Mouse (Mus musculus): ENCODE measurements around the gene Mrpl43.

The Mrpl43 gene

GRCm38 (mm10) chr19:45029571-45029970 lies 23.3 kb upstream of the Mrpl43 start:
- no peak for DNase-seq (ENCODE audit: low spot score in 2 of 2)

GRCm38 (mm10) chr19:45028746-45029145 lies 22.5 kb upstream of the Mrpl43 start:
- no peak for DNase-seq (ENCODE audit: low spot score in 2 of 2)

GRCm38 (mm10) chr19:45027848-45028247 lies 21.6 kb upstream of the Mrpl43 start:
- DNase-seq (ENCODE audit: low spot score in 2 of 2): no peak

- no peak for DNase-seq (ENCODE audit: low spot score in 2 of 2)
Observed at GRCm38 (mm10) chr19:45026958-45027670, 20.9 kb upstream of the Mrpl43 start.

- DNase-seq (ENCODE audit: low spot score in 2 of 2): no peak
Observed at GRCm38 (mm10) chr19:45025937-45026568, 19.8 kb upstream of the Mrpl43 start.

- DNase-seq (ENCODE audit: low spot score in 2 of 2): no peak
Observed at GRCm38 (mm10) chr19:45024775-45025174, 18.5 kb upstream of the Mrpl43 start.

GRCm38 (mm10) chr19:45023993-45024392 lies 17.8 kb upstream of the Mrpl43 start:
- no peak for DNase-seq (ENCODE audit: low spot score in 2 of 2)

GRCm38 (mm10) chr19:45021362-45021761 lies 15.1 kb upstream of the Mrpl43 start:
- no peak for DNase-seq (ENCODE audit: low spot score in 2 of 2)

- no peak for DNase-seq (ENCODE audit: low spot score in 2 of 2)
Observed at GRCm38 (mm10) chr19:45020348-45020747, 14.1 kb upstream of the Mrpl43 start.

- DNase-seq (ENCODE audit: low spot score in 2 of 2): no peak
Observed at GRCm38 (mm10) chr19:45018351-45018831, 12.1 kb upstream of the Mrpl43 start.

GRCm38 (mm10) chr19:45017909-45018308 lies 11.7 kb upstream of the Mrpl43 start:
- peak; percentile 63 to 71 for DNase-seq (ENCODE audit: low spot score in 2 of 2)

GRCm38 (mm10) chr19:45017216-45017771 lies 11.1 kb upstream of the Mrpl43 start:
- DNase-seq (ENCODE audit: low spot score in 2 of 2): peak; percentile 66 to 73

GRCm38 (mm10) chr19:45016341-45017215 lies 10.3 kb upstream of the Mrpl43 start:
- peak; percentile 60 to 80 for DNase-seq (ENCODE audit: low spot score in 2 of 2)

GRCm38 (mm10) chr19:45015518-45016281 lies 9.5 kb upstream of the Mrpl43 start:
- DNase-seq (ENCODE audit: low spot score in 2 of 2): no peak

GRCm38 (mm10) chr19:45014981-45015402 lies 8.8 kb upstream of the Mrpl43 start:
- no peak for DNase-seq (ENCODE audit: low spot score in 2 of 2)

- no peak for DNase-seq (ENCODE audit: low spot score in 2 of 2)
Observed at GRCm38 (mm10) chr19:45014335-45014971, 8.2 kb upstream of the Mrpl43 start, which contains the start of gene Lzts2. Gene Lzts2, plus strand, starts transcription at chr19:45014414.

GRCm38 (mm10) chr19:45013581-45014225 lies 7.5 kb upstream of the Mrpl43 start:
- no peak for DNase-seq (ENCODE audit: low spot score in 2 of 2)

GRCm38 (mm10) chr19:45012636-45013035 lies 6.4 kb upstream of the Mrpl43 start:
- no peak for DNase-seq (ENCODE audit: low spot score in 2 of 2)

- DNase-seq (ENCODE audit: low spot score in 2 of 2): no peak
Observed at GRCm38 (mm10) chr19:45012219-45012618, 6.0 kb upstream of the Mrpl43 start.

GRCm38 (mm10) chr19:45010646-45011045 lies 4.4 kb upstream of the Mrpl43 start:
- no peak for DNase-seq (ENCODE audit: low spot score in 2 of 2)

Measured in right cerebral cortex, postnatal 36 days (tissue).